Mouse (Mus musculus) adrenal gland, postnatal 0 days (tissue): ENCODE data around the gene Ntn3. TPM values are rescaled to one million over a fixed set of nuclear protein-coding genes. Genes with fewer than 3 reads are reported as not detected.

Source experiments
- microRNA-seq: library from miRNA; unstranded; fragments of <30 nt; microRNA quantifications from one replicate; pipeline ENCODE4, GENCODE M21; 2016; ENCODE audit warnings: borderline replicate concordance; ENCODE audit not compliant: insufficient number of aligned reads
- polyA plus RNA-seq: library from polyadenylated mRNA; unstranded; fragments of >200 nt; fragmentation: Nextera tagmentation; extraction: Ambion mirVana; gene quantifications from 2 replicates; pipeline ENCODE4 v1.2.1, GENCODE M21; 2015

Gene Ntn3
- 3.9 and 5.7 TPM in 2 replicates for polyA plus RNA-seq

GRCm38 (mm10) chr17:24209043-24209915 is at the start of gene Ntn3:
Gene Ntn3 (minus strand): TSS chr17:24209531.

GRCm38 (mm10) chr17:24251320-24252069 is 42.2 kb upstream of the Ntn3 start, which contains the start of gene Ccnf:
Gene Ccnf (minus strand): TSS chr17:24251484.

DNA sequence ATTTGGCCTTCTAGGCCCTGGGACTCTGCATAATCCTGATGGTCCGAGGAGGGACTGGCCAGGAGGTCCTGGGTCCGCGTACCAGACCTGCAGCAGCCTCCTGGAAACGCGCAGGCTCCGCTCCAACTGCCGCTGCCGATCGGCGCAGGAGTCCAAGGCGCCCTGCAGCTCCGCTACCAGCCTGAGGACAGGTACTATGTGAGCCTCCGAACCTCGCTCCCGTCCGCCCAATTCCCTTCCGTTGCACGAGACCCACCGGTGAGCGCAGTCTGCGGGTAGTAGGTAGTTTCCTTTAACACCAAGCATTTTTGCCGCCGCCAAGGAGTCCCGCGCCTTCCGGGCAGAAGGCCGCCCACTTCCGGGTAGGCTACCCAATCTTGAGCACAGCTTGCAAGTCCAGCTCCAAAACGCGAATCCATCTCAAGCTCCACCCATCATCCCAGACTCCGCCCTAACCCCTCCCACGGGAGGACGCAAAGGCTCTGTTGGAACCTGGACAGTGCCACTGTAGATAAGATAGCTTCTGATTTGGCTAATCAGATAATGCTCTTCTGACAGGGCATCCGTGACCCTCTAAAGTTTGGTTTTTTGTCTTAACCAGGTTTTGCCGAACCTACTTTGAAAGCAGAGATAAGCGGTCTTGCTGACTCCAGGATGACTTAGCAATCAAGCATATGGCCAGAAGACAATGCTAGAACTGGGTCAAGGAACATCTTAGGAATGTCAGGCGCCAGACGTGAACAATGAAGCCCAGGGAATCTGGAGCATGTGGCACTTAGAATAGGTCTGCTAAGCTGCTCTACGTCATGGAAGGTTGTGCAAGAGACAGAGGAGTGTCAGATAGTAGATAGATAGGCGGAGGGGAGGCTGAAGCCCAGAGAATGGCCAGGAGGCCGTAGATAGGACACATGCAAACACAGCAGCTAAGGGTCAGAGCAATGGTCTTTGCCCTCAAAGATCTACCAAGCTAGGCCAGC is 11.4 kb upstream of the Ntn3 start, which contains the start of gene Tedc2:
TSS of gene Tedc2 (minus strand) at position 417 of the 977 bp plus-strand sequence.

GRCm38 (mm10) chr17:24205284-24205888 is 3.9 kb downstream of the Ntn3 start, which contains the start of gene Tbc1d24:
Gene Tbc1d24 (minus strand): TSS chr17:24205562.

GRCm38 (mm10) chr17:24169317-24170065 is 39.8 kb downstream of the Ntn3 start, which contains the start of gene Atp6v0c:
Gene Atp6v0c (minus strand): TSS chr17:24169702.

DNA sequence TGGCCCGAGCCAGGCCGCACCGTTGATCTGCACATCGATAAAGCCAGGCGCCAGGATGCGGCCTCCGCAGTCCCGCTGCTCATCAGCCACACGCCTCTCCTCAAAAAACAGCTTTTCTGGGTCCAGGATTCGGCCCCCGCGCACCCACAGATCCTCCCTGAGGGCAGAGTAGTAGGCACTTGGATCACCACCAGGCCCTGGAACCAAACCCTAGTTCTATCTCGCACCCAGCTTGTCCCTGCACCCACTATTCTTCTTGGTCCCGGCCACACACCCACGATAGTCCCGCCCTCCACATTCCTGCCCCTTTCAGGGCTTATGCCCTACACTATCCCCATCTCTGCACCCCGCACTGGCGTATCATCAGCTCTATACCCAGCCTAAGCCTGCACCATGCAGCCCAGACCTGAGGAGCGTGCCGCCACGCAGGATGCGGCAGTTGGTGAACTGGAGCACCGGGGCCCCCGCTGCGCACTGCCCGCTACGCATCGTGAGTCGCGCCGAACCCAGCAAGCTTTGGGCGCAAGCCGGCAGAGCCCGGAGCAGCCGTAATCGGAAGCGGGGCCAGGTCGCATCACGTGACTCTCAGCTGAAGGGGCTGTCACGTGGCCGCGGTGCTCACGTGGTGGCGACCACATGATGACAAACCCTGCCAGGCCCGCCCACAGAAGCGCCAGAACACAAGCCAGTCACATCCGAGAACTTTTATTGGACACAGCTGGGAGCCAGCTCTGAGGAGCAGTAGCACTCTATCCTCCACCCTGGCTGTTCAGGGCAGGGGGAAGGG is 46.0 kb downstream of the Ntn3 start, which contains the start of gene Amdhd2:
TSS of gene Amdhd2 (minus strand) at position 591 of the 787 bp plus-strand sequence.

Small RNAs within 50 kb of the gene (microRNA-seq; reads per million reads assigned to microRNA genes)
- gene Mir5134 (2.1 reads per million), gene Mir6965 (1.1 reads per million)

Other genes with a start within 250 kb of the Ntn3 start
- 0.14 TPM in 1 of 2 replicates, not detected in the other for gene Prss30, start 229.0 kb downstream of the Ntn3 start, polyA plus RNA-seq
- not detected in 2 replicates for gene Prss22, start 211.4 kb downstream of the Ntn3 start, polyA plus RNA-seq
- gene Prss27, start 171.4 kb downstream of the Ntn3 start, polyA plus RNA-seq: 0.18 and 0.22 TPM in 2 replicates
- 32.3 and 32.9 TPM in 2 replicates for gene Kctd5, start 136.0 kb downstream of the Ntn3 start, polyA plus RNA-seq
- 23.3 and 31.5 TPM in 2 replicates for gene Pdpk1, start 58.6 kb downstream of the Ntn3 start, polyA plus RNA-seq
- gene Amdhd2, start 45.8 kb downstream of the Ntn3 start, polyA plus RNA-seq: 35.0 and 47.9 TPM in 2 replicates
- 589 and 650 TPM in 2 replicates for gene Atp6v0c, start 39.8 kb downstream of the Ntn3 start, polyA plus RNA-seq
- 2.0 and 2.5 TPM in 2 replicates for gene Tbc1d24, start 4.0 kb downstream of the Ntn3 start, polyA plus RNA-seq
- gene Tedc2, start 11.3 kb upstream of the Ntn3 start, polyA plus RNA-seq: 5.3 and 8.3 TPM in 2 replicates
- gene Ccnf, start 42.0 kb upstream of the Ntn3 start, polyA plus RNA-seq: 8.1 and 10.8 TPM in 2 replicates
- gene Abca17, start 141.5 kb upstream of the Ntn3 start, polyA plus RNA-seq: not detected in 2 replicates
- gene Abca3, start 142.4 kb upstream of the Ntn3 start, polyA plus RNA-seq: 8.5 and 9.1 TPM in 2 replicates
- 110 and 123 TPM in 2 replicates for gene Rnps1, start 205.0 kb upstream of the Ntn3 start, polyA plus RNA-seq
- gene Eci1, start 217.1 kb upstream of the Ntn3 start, polyA plus RNA-seq: 161 and 184 TPM in 2 replicates
- 0.84 and 1.2 TPM in 2 replicates for gene Dnase1l2, start 233.6 kb upstream of the Ntn3 start, polyA plus RNA-seq